ENCODE assay signal across 8 mouse cellular contexts in genomic region chr11:121053536-121053935, GRCm38 (mm10). TPM values are rescaled to one million over a fixed set of nuclear protein-coding genes. Genes with fewer than 3 reads are reported as not detected.
DNase-seq lines count a peak whose midpoint lies in the region; ATAC-seq and TF ChIP-seq lines count a peak whose summit lies in the region.

No protein-coding gene starts in this region.

- no peaks in the 10 kb centered on the region for H3K4me1 ChIP-seq in embryonic fibroblast, embryonic 13.5 days (ENCODE audit: control insufficient read depth, insufficient read depth, low read length)
- H3K4me1 ChIP-seq in heart, postnatal 0 days (ENCODE audit: control insufficient read depth, insufficient read depth): peaks cover 5% of the 10 kb centered on the region; the same call in 1 of the 2 replicates

- no peak overlapping the region for H3K27ac ChIP-seq in embryonic fibroblast, embryonic 13.5 days (ENCODE audit: insufficient read depth, low read length)
- H3K27ac ChIP-seq in heart, postnatal 0 days (ENCODE audit: low read depth): no peak overlapping the region

- TF ChIP-seq CTCF in embryonic fibroblast, embryonic 13.5 days (IDR thresholded peaks at IDR 0.05; ENCODE audit: borderline replicate concordance, insufficient read depth, low read length): peak; percentile 76; the same call in 1 of the 2 replicates
- peak; percentile 98 for TF ChIP-seq CTCF in heart, postnatal 0 days (IDR thresholded peaks at IDR 0.05; ENCODE audit: low read depth)

- DNase-seq in MEL-GATA-1-ER (ENCODE audit: extremely low read depth, low read depth): peak; percentile 59
- DNase-seq in brain, adult 2 months (ENCODE audit: low read depth, low spot score): peak; percentile 87
- DNase-seq in heart, postnatal 0 days (ENCODE audit: low spot score): peak; percentile 75
- DNase-seq in layer of hippocampus, adult 8-10 months (ENCODE audit: low spot score in 2 of 2): peak; percentile 52 to 76
- DNase-seq in lung, postnatal 14 days: peak; percentile 89
- peak; percentile 68 for DNase-seq in skeletal muscle tissue, adult 2 months (ENCODE audit: low read depth, low spot score)
- DNase-seq in urinary bladder, postnatal 4 days (ENCODE audit: low spot score in 2 of 2): peak; percentile 72 to 85

- no peaks in the 10 kb centered on the region for H3K36me3 ChIP-seq in heart, postnatal 0 days (replicated peaks; ENCODE audit: control insufficient read depth, insufficient read depth, low read length)

- no peaks in the 10 kb centered on the region for H3K9me3 ChIP-seq in heart, postnatal 0 days (replicated peaks; ENCODE audit: control insufficient read depth, low read length)

- no peak for TF ChIP-seq EP300 in heart, postnatal 0 days (IDR thresholded peaks at IDR 0.05; ENCODE audit: low read depth)

- WGBS in heart, postnatal 0 days: 15% methylated on average over 8 of the region's 8 CpGs

- no peak overlapping the region for H3K9ac ChIP-seq in heart, postnatal 0 days (replicated peaks; ENCODE audit: low read depth, low read length)

- ATAC-seq in heart, postnatal 0 days (ENCODE audit: insufficient read depth, low read depth): peak; percentile 53

- 0 out of 2 replicates have a peak, but pooled peaks cover 3% of the 10 kb centered on the region for H3K27me3 ChIP-seq in heart, postnatal 0 days (ENCODE audit: control insufficient read depth, insufficient read depth, low read length)

- H3K4me3 ChIP-seq in embryonic fibroblast, embryonic 13.5 days (ENCODE audit: insufficient read depth, low read length): no peak overlapping the region
- H3K4me3 ChIP-seq in heart, postnatal 0 days (ENCODE audit: low read depth, low read length): no peak overlapping the region

- no peak for TF ChIP-seq POLR2A in embryonic fibroblast, embryonic 13.5 days (IDR thresholded peaks at IDR 0.05; ENCODE audit: low read depth, low read length)

- no peak overlapping the region for H3K4me2 ChIP-seq in heart, postnatal 0 days (ENCODE audit: low read depth, low read length)

RNA-seq across cellular contexts. Expression of gene Sectm1b, which starts 9.8 kb away (rescaled TPM):
- polyA plus RNA-seq in embryonic fibroblast, embryonic 13.5 days (2011; ENCODE audit: insufficient read length, low read depth, missing spikeins): not detected in 2 replicates
- not detected in 2 replicates for total RNA-seq in heart, postnatal 0 days (2014; rRNA removed; ENCODE audit: low replicate concordance)
- 0.10 TPM in 1 of 2 replicates, not detected in the other for polyA plus RNA-seq in heart, postnatal 0 days (2015; fragmentation: Nextera tagmentation; extraction: Ambion mirVana)
- not detected for total RNA-seq in layer of hippocampus, adult 8-10 months (2022)

RNA-seq across cellular contexts. Expression of gene Cd7, which starts 14.3 kb away (rescaled TPM):
- polyA plus RNA-seq in embryonic fibroblast, embryonic 13.5 days (2011; ENCODE audit: insufficient read length, low read depth, missing spikeins): not detected in 2 replicates
- not detected in 2 replicates for total RNA-seq in heart, postnatal 0 days (2014; rRNA removed; ENCODE audit: low replicate concordance)
- polyA plus RNA-seq in heart, postnatal 0 days (2015; fragmentation: Nextera tagmentation; extraction: Ambion mirVana): 0.16 TPM in 1 of 2 replicates, not detected in the other
- total RNA-seq in layer of hippocampus, adult 8-10 months (2022): not detected

RNA-seq across cellular contexts. Expression of gene Sectm1a, which starts 27.5 kb away (rescaled TPM):
- not detected in 2 replicates for polyA plus RNA-seq in embryonic fibroblast, embryonic 13.5 days (2011; ENCODE audit: insufficient read length, low read depth, missing spikeins)
- 0.27 TPM in 1 of 2 replicates, not detected in the other for total RNA-seq in heart, postnatal 0 days (2014; rRNA removed; ENCODE audit: low replicate concordance)
- 0.19 and 0.25 TPM in 2 replicates for polyA plus RNA-seq in heart, postnatal 0 days (2015; fragmentation: Nextera tagmentation; extraction: Ambion mirVana)
- not detected for total RNA-seq in layer of hippocampus, adult 8-10 months (2022)
